Mouse (Mus musculus) G1E (cell line): ENCODE measurements around the gene Tmem143.

Source experiments
- CTCF ChIP-seq: IDR thresholded peaks from 2 replicates; pipeline ENCODE4 v1.5.1; 2012; ENCODE audit warnings: low read depth, low read length, inconsistent platforms, mixed read lengths
- GATA1 ChIP-seq: IDR thresholded peaks from 2 replicates; pipeline ENCODE4 v1.6.1; 2012; ENCODE audit warnings: borderline replicate concordance, low read length, inconsistent platforms, mixed read lengths
- GATA2 ChIP-seq: IDR thresholded peaks from 2 replicates; pipeline ENCODE4 v1.6.1; 2012; ENCODE audit warnings: low read depth, low read length, inconsistent platforms, borderline replicate concordance
- POLR2AphosphoS5 ChIP-seq: IDR thresholded peaks from 2 replicates; pipeline ENCODE4 v1.6.1; 2012; ENCODE audit warnings: low read depth, low read length, inconsistent platforms; ENCODE audit not compliant: insufficient replicate concordance
- TAL1 ChIP-seq: conservative IDR thresholded peaks from 2 replicates; pipeline ENCODE4 v1.6.1; 2012; ENCODE audit warnings: low read depth, low read length, inconsistent platforms, mixed read lengths

DNA sequence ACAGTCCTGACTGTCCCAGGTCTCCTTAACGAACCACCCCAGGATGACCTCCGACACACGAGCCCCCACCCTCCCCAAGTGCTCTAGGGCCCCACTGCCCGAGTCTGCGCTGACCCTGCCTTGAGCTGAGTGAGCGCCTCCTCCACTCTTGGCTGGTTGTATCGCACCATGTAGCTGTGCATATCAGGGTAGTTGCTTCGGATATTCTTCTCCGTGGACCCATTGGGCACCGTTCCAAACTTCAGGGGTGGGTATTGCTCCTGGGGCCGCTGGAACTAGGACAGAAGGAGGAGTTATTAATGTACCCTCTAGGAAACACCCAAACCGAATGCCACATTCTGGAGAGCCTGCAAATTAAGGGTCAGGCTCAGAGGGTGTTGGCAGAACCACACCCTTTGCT lies 43.7 kb upstream of the Tmem143 start:
- TF ChIP-seq CTCF: no peak
- TF ChIP-seq GATA1: no peak
- no peak for TF ChIP-seq GATA2
- TF ChIP-seq TAL1: no peak
- no peak for TF ChIP-seq POLR2AphosphoS5
